Mouse (Mus musculus) kidney, embryonic 15.5 days (tissue): ENCODE data around the gene Ccdc157. TPM values are rescaled to one million over a fixed set of nuclear protein-coding genes. Genes with fewer than 3 reads are reported as not detected.

Experiments used
- ATAC-seq: fragments of 200-750 bp; cut with Nextera tagmentation; replicated peaks from 2 replicates; pipeline ENCODE4 v1.8.0; 2017; ENCODE audit warnings: moderate TSS enrichment; ENCODE audit not compliant: low FRiP score
- H3K27ac ChIP-seq: fragments of 300-500 bp; sonication (generic); 2 replicates; pipeline ENCODE4 v1.5.1; 2015; ENCODE audit warnings: mild to moderate bottlenecking, inconsistent platforms
- H3K27me3 ChIP-seq: fragments of 300-500 bp; sonication (generic); 2 replicates; pipeline ENCODE4 v1.6.1; 2015; ENCODE audit warnings: inconsistent platforms
- H3K36me3 ChIP-seq: fragments of 300-500 bp; sonication (generic); 2 replicates; pipeline ENCODE4 v1.6.1; 2015; ENCODE audit warnings: inconsistent platforms
- H3K4me1 ChIP-seq: fragments of 300-500 bp; sonication (generic); 2 replicates; pipeline ENCODE4 v1.6.1; 2015; ENCODE audit warnings: inconsistent platforms
- H3K4me2 ChIP-seq: fragments of 300-500 bp; sonication (generic); 2 replicates; pipeline ENCODE4 v1.6.1; 2015; ENCODE audit warnings: moderate library complexity, mild to moderate bottlenecking, inconsistent platforms
- H3K4me3 ChIP-seq: fragments of 300-500 bp; sonication (generic); replicated peaks from 2 replicates; pipeline ENCODE4 v1.5.1; 2015; ENCODE audit warnings: mild to moderate bottlenecking, inconsistent platforms
- H3K9ac ChIP-seq: fragments of 300-500 bp; sonication (generic); 2 replicates; pipeline ENCODE4 v1.6.1; 2015; ENCODE audit warnings: mild to moderate bottlenecking, inconsistent platforms
- H3K9me3 ChIP-seq: fragments of 300-500 bp; sonication (generic); replicated peaks from 2 replicates; pipeline ENCODE4 v1.6.1; 2016; ENCODE audit warnings: inconsistent platforms
- WGBS: fragments of 180-500 bp; shearing (Covaris S2); methylation state at CpG from one replicate; pipeline ENCODE4 v1.1.7; 2015; ENCODE audit warnings: mixed read lengths; 5-methylcytosine and 5-hydroxymethylcytosine counted together
- polyA plus RNA-seq: library from polyadenylated mRNA; unstranded; fragments of >200 nt; fragmentation: Nextera tagmentation; extraction: Ambion mirVana; gene quantifications from 2 replicates; pipeline ENCODE4 v1.2.1, GENCODE M21; 2015

Ccdc157 gene
- polyA plus RNA-seq, 1 experiment from 2014 or later: 9.0 TPM

DNA sequence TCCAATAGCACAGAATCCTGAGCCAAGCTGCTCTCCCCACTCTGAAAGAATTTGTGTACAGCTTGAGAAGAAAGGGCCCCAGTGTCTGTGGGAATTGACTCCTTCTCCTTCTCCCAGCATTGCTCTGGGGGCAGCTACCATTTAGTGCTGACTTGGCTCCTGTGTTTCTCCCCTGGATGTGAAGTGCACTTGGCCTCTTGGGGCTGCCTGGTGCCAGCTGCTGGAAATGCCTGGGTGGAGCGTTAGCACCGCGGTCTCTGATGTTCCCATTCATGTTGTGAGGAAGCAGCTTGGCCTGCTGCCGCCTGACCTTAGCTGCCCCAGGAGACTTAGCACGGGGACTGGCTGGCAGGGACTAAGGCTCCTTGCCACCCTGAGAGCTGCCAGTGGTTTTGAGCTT lies 14.5 kb upstream of the Ccdc157 start:
- no peak overlapping the region for H3K27ac ChIP-seq
- no peak overlapping the region for H3K4me3 ChIP-seq
- no peaks in the 10 kb centered on the region for H3K9me3 ChIP-seq
- no peaks in the 10 kb centered on the region for H3K27me3 ChIP-seq
- H3K36me3 ChIP-seq: peaks cover 100% of the 10 kb centered on the region
- H3K4me2 ChIP-seq: no peak overlapping the region
- 88% methylated on average over 5 of the region's 5 CpGs for WGBS
- H3K9ac ChIP-seq: no peak overlapping the region
- no peaks in the 10 kb centered on the region for H3K4me1 ChIP-seq
- ATAC-seq: no peak

- H3K4me2 ChIP-seq: no peak overlapping the region
- H3K4me3 ChIP-seq: no peak overlapping the region
- H3K27ac ChIP-seq: no peak overlapping the region
- H3K9me3 ChIP-seq: no peaks in the 10 kb centered on the region
- WGBS: 89% methylated on average over 7 of the region's 7 CpGs
- H3K36me3 ChIP-seq: peaks cover 100% of the 10 kb centered on the region
- H3K4me1 ChIP-seq: peaks cover 14% of the 10 kb centered on the region
- H3K9ac ChIP-seq: no peak overlapping the region
- no peaks in the 10 kb centered on the region for H3K27me3 ChIP-seq
- no peak for ATAC-seq
Measured at GRCm38 (mm10) chr11:4166467-4167090, 6.5 kb upstream of the Ccdc157 start.

GRCm38 (mm10) chr11:4164701-4165100 lies 4.6 kb upstream of the Ccdc157 start:
- H3K27ac ChIP-seq: no peak overlapping the region
- no peak for ATAC-seq
- H3K27me3 ChIP-seq: no peaks in the 10 kb centered on the region
- 98% methylated on average over 2 of the region's 2 CpGs for WGBS
- no peaks in the 10 kb centered on the region for H3K9me3 ChIP-seq
- H3K9ac ChIP-seq: no peak overlapping the region
- peaks cover 87% of the 10 kb centered on the region for H3K36me3 ChIP-seq
- no peak overlapping the region for H3K4me2 ChIP-seq
- H3K4me3 ChIP-seq: no peak overlapping the region
- peaks cover 25% of the 10 kb centered on the region for H3K4me1 ChIP-seq

- peak overlapping the region; percentile 90 for H3K27ac ChIP-seq
- no peaks in the 10 kb centered on the region for H3K27me3 ChIP-seq
- no peak for ATAC-seq
- H3K4me2 ChIP-seq: peak overlapping the region; percentile 80
- H3K9ac ChIP-seq: peak overlapping the region; percentile 76
- peaks cover 50% of the 10 kb centered on the region for H3K36me3 ChIP-seq
- WGBS: 6% methylated on average over 15 of the region's 15 CpGs
- H3K9me3 ChIP-seq: no peaks in the 10 kb centered on the region
- peaks cover 36% of the 10 kb centered on the region for H3K4me1 ChIP-seq
- H3K4me3 ChIP-seq: peak overlapping the region; percentile 82
Measured at GRCm38 (mm10) chr11:4160758-4161480, 826 bp upstream of the Ccdc157 start.

- Histone ChIP-seq H3K9me3 (0 out of 2 replicates have a peak, but pooled peaks cover 3% of the 10 kb centered on the region), H3K27ac (no peak overlapping the region), H3K36me3 (peaks cover 27% of the 10 kb centered on the region), H3K4me1 (peaks cover 36% of the 10 kb centered on the region), H3K27me3 (no peaks in the 10 kb centered on the region), H3K4me3 (no peak overlapping the region), H3K4me2 (no peak overlapping the region), H3K9ac (no peak overlapping the region)
- WGBS: 91% methylated on average over 3 of the region's 3 CpGs
- no peak for ATAC-seq
Measured at GRCm38 (mm10) chr11:4158676-4159075, 1.4 kb downstream of the Ccdc157 start.

DNA sequence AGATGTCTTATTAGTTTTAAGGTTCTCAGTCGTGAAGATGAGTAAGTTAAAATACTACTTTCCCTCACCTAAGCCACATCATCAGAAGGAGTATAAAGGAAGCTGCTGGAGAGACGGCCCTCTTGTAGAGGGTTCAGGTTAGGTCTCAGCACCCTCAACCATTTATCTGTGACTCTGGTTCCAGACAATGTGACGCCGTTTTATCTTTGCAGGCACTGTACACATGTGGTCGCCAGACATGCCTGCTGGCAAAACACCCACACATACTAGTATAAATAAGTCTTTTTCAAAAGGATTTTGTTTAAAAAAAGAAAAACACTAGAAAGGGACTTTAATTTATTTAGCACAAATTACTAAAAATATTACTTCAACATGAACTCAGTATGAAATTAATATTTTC lies 4.5 kb downstream of the Ccdc157 start:
- WGBS: 80% methylated on average over 5 of the region's 5 CpGs
- Histone ChIP-seq H3K4me3 (no peak overlapping the region), H3K27me3 (no peaks in the 10 kb centered on the region), H3K9ac (no peak overlapping the region), H3K4me1 (peaks cover 13% of the 10 kb centered on the region), H3K36me3 (peaks cover 9% of the 10 kb centered on the region; the same call in 1 of the 2 replicates), H3K9me3 (0 out of 2 replicates have a peak, but pooled peaks cover 3% of the 10 kb centered on the region), H3K27ac (no peak overlapping the region), H3K4me2 (no peak overlapping the region)
- no peak for ATAC-seq

DNA sequence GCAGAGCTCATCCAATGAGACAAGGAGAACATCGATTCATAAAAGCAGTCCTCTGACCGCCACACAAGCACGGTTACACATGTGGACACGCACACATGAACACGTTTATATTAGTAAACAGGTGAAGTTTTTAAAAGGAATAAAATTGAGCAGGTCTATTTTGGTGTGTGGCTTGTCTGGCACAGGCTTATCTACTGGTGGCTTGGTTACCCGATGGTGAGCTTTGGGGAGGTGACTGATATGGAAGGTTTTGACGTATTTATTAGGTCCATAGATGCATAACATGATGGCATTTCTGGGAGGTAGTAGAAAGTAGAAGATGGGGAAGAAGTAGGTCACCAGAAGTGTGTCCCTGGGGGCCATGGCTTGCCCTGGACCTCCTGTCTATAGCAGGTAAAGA lies 6.4 kb downstream of the Ccdc157 start:
- no peak for ATAC-seq
- 89% methylated on average over 7 of the region's 7 CpGs for WGBS
- H3K4me3 ChIP-seq: no peak overlapping the region

GRCm38 (mm10) chr11:4149886-4150285 lies 10.2 kb downstream of the Ccdc157 start:
- H3K36me3 ChIP-seq: peaks cover 32% of the 10 kb centered on the region
- no peak overlapping the region for H3K27ac ChIP-seq
- no peak overlapping the region for H3K4me3 ChIP-seq
- WGBS: 94% methylated on average over 6 of the region's 6 CpGs
- 0 out of 2 replicates have a peak, but pooled peaks cover 3% of the 10 kb centered on the region for H3K9me3 ChIP-seq
- H3K27me3 ChIP-seq: no peaks in the 10 kb centered on the region
- ATAC-seq: no peak
- no peak overlapping the region for H3K4me2 ChIP-seq
- peaks cover 6% of the 10 kb centered on the region; the same call in 1 of the 2 replicates for H3K4me1 ChIP-seq
- H3K9ac ChIP-seq: no peak overlapping the region

More for the DNA sequence above, 6.4 kb downstream of the Ccdc157 start:
- no peak overlapping the region for H3K27ac ChIP-seq
- H3K36me3 ChIP-seq: peaks cover 13% of the 10 kb centered on the region
- H3K9me3 ChIP-seq: 0 out of 2 replicates have a peak, but pooled peaks cover 3% of the 10 kb centered on the region
- H3K4me2 ChIP-seq: no peak overlapping the region
- no peaks in the 10 kb centered on the region for H3K27me3 ChIP-seq
- H3K4me1 ChIP-seq: peaks cover under 1% of the 10 kb centered on the region; the same call in 1 of the 2 replicates
- no peak overlapping the region for H3K9ac ChIP-seq

DNA sequence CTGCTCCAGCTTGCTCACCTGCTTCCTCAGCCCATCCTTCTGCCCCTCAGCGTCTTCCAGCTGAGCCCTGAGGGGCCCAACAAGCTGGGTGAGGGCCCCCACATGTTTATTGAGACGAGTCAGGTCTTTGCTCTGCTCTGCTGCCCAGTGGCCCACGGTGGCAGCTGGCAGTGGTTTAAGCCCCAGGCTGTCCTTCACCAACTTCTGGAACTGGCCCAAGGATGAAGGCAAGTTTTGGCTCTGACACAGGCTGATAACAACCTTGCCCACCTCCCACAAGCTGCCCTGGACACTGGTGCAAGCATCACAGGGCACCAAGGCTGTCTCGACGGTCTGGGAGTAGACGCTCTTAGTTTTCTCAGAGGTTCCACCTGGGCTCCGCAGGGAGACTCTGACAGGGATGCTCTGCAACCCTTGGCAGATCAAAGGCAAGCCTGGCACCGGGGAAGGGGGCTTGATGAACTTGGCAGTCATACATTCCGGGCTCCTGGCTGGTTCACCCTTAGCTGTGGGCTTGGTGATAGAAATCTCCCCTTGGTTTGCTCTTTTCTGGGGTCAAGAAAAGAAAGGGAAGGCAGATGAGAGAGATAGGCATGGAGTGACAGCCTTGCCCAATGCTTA lies 11.4 kb downstream of the Ccdc157 start:
- ATAC-seq: 0 out of 2 replicates have a peak, but pooled peaks have one; percentile 33
- Histone ChIP-seq H3K4me3 (no peak overlapping the region), H3K27me3 (no peaks in the 10 kb centered on the region), H3K9ac (no peak overlapping the region), H3K4me1 (peaks cover 6% of the 10 kb centered on the region; the same call in 1 of the 2 replicates), H3K27ac (no peak overlapping the region), H3K36me3 (peaks cover 44% of the 10 kb centered on the region), H3K9me3 (no peaks in the 10 kb centered on the region), H3K4me2 (no peak overlapping the region)
- 61% methylated on average over 9 of the region's 9 CpGs for WGBS

- no peak for ATAC-seq
- Histone ChIP-seq H3K27me3 (no peaks in the 10 kb centered on the region), H3K4me3 (no peak overlapping the region), H3K36me3 (peaks cover 49% of the 10 kb centered on the region), H3K4me1 (peaks cover 6% of the 10 kb centered on the region; the same call in 1 of the 2 replicates), H3K4me2 (no peak overlapping the region), H3K27ac (no peak overlapping the region), H3K9me3 (no peaks in the 10 kb centered on the region), H3K9ac (no peak overlapping the region)
- WGBS: 78% methylated on average over 5 of the region's 5 CpGs
Measured at GRCm38 (mm10) chr11:4148120-4148519, 12.0 kb downstream of the Ccdc157 start.

DNA sequence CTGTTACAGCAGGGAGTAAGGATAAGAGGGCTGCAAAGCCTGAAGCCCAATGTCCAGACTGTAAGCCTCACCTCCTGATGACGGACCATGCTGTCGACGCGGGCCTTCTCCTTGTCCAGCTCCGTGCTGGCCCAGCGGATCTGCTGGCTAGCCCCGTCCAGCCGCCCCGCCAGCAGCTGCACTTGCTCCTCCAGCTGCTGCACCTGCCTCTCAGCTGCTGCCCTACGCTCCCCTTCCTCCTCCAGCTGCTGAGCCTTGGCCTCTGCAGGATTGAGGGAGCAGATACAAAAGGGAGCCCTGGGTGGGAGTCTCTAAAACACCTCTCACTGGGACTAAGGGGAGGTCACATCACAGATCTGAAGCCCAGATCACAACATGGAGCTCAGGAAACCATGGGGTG lies 13.0 kb downstream of the Ccdc157 start:
- no peak overlapping the region for H3K27ac ChIP-seq
- peaks cover 6% of the 10 kb centered on the region; the same call in 1 of the 2 replicates for H3K4me1 ChIP-seq
- H3K9me3 ChIP-seq: no peaks in the 10 kb centered on the region
- H3K9ac ChIP-seq: no peak overlapping the region
- H3K4me3 ChIP-seq: no peak overlapping the region
- no peaks in the 10 kb centered on the region for H3K27me3 ChIP-seq
- peaks cover 60% of the 10 kb centered on the region for H3K36me3 ChIP-seq
- 88% methylated on average over 10 of the region's 10 CpGs for WGBS
- ATAC-seq: no peak
- H3K4me2 ChIP-seq: no peak overlapping the region

DNA sequence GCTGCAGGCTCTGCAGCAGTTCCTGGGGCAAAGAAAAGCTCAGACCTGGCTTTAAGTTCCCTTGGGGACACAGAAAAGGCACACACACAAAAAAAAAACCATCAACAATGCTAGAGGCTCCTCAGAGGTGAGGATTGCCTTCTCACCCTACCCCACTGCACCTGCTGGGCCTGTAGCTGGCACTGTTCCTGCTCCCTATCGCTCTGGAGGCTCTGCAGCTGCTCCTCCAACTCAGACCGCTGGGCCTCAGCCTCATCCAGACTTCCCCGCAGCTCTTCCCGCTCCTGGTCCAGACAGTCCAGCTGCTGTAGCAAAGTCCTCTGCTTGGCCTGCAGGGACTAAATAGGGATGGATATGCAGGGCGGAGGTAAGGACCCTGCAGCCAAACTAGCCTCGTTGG lies 13.7 kb downstream of the Ccdc157 start:
- 80% methylated on average over 6 of the region's 6 CpGs for WGBS
- Histone ChIP-seq H3K27me3 (no peaks in the 10 kb centered on the region), H3K27ac (no peak overlapping the region), H3K36me3 (peaks cover 65% of the 10 kb centered on the region), H3K9me3 (no peaks in the 10 kb centered on the region), H3K4me2 (no peak overlapping the region), H3K4me3 (no peak overlapping the region), H3K4me1 (peaks cover 6% of the 10 kb centered on the region; the same call in 1 of the 2 replicates), H3K9ac (no peak overlapping the region)
- no peak for ATAC-seq
